Mouse (Mus musculus): ENCODE results near the gene Rpl18. TPM values are rescaled to one million over a fixed set of nuclear protein-coding genes. Genes with fewer than 3 reads are reported as not detected.

The Rpl18 gene
- polyA plus RNA-seq, 1 experiment from 2014 or later, result 743 TPM

DNA sequence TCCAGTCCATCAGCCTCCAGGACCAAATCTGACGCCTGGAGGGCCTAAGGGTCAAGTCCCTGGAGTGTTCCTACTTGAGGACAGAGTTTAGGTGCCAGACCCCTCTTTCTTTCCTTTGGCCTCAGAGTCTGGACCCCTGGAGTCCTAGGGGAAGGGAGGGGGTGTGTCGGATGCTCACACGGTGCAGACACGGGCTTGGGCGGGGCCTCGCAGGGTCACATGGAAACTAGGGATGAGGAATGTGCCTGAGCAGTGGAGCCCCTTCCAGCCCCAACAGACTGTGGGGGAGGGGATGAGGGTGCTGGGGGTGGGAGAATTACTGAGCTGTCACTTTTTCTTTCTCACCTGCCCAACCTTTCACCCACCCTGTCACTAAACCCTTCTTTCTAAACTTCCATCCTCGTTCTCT is 9.4 kb upstream of the Rpl18 start:
- no peaks in the 10 kb centered on the region for H3K27me3 ChIP-seq (ENCODE audit: control insufficient read depth, insufficient read depth, low read length)
- peak overlapping the region; percentile 66 to 74 for H3K4me3 ChIP-seq (ENCODE audit: control insufficient read depth in 1 of 2, insufficient read depth in 1 of 2, low read depth in 1 of 2, low read length in 2 of 2)
- peak overlapping the region; percentile 96 for H3K4me2 ChIP-seq (ENCODE audit: low read length)
- 0% methylated on average over 7 of the region's 7 CpGs for WGBS
- peak overlapping the region; percentile 93 for H3K9ac ChIP-seq (ENCODE audit: low read length)
- peaks cover 26 to 41% of the 10 kb centered on the region in 2 experiments for H3K4me1 ChIP-seq (ENCODE audit: control insufficient read depth in 2 of 2, insufficient read depth in 2 of 2, low read length in 2 of 2)
- H3K36me3 ChIP-seq (ENCODE audit: control insufficient read depth, insufficient read depth, low read length), result peaks cover 14% of the 10 kb centered on the region
- ATAC-seq (ENCODE audit: insufficient number of reproducible peaks, insufficient read depth, low FRiP score, low read depth), result peak; percentile 22; the same call in 1 of the 2 replicates
- H3K27ac ChIP-seq (replicated peaks in 1 of 2; ENCODE audit: control insufficient read depth in 1 of 2, insufficient read depth in 1 of 2, low read depth in 2 of 2, low read length in 2 of 2), result peak overlapping the region; percentile 70 to 93
- no peaks in the 10 kb centered on the region for H3K9me3 ChIP-seq (ENCODE audit: control insufficient read depth, low read length)

- no peaks in the 10 kb centered on the region for H3K9me3 ChIP-seq (ENCODE audit: control insufficient read depth, low read length)
- peaks cover 23% of the 10 kb centered on the region for H3K36me3 ChIP-seq (ENCODE audit: control insufficient read depth, insufficient read depth, low read length)
- H3K4me3 ChIP-seq (ENCODE audit: control insufficient read depth in 1 of 2, insufficient read depth in 1 of 2, low read depth in 1 of 2, low read length in 2 of 2), result peak overlapping the region; percentile 66 to 74
- no peaks in the 10 kb centered on the region for H3K27me3 ChIP-seq (ENCODE audit: control insufficient read depth, insufficient read depth, low read length)
- peak overlapping the region; percentile 70 to 93 for H3K27ac ChIP-seq (replicated peaks in 1 of 2; ENCODE audit: control insufficient read depth in 1 of 2, insufficient read depth in 1 of 2, low read depth in 2 of 2, low read length in 2 of 2)
- ATAC-seq (ENCODE audit: insufficient number of reproducible peaks, insufficient read depth, low FRiP score, low read depth), result 0 out of 2 replicates have a peak, but pooled peaks have one; percentile 4
- peaks cover 21 to 41% of the 10 kb centered on the region in 2 experiments for H3K4me1 ChIP-seq (ENCODE audit: control insufficient read depth in 2 of 2, insufficient read depth in 2 of 2, low read length in 2 of 2)
- WGBS, result under 1% methylated on average over 45 of the region's 45 CpGs
- H3K4me2 ChIP-seq (ENCODE audit: low read length), result peak overlapping the region; percentile 96
- H3K9ac ChIP-seq (ENCODE audit: low read length), result peak overlapping the region; percentile 93
Measured at GRCm38 (mm10) chr7:45706721-45707241, 8.5 kb upstream of the Rpl18 start.

- WGBS, result under 1% methylated on average over 27 of the region's 27 CpGs
- Histone ChIP-seq H3K9ac (ENCODE audit: low read length) (peak overlapping the region; percentile 55), H3K9me3 (ENCODE audit: control insufficient read depth, low read length) (no peaks in the 10 kb centered on the region), H3K4me2 (ENCODE audit: low read length) (peak overlapping the region; percentile 96), H3K4me1 (ENCODE audit: control insufficient read depth in 2 of 2, insufficient read depth in 2 of 2, low read length in 2 of 2) (peaks cover 21 to 41% of the 10 kb centered on the region in 2 experiments), H3K36me3 (ENCODE audit: control insufficient read depth, insufficient read depth, low read length) (peaks cover 29% of the 10 kb centered on the region), H3K27ac (replicated peaks in 1 of 2; ENCODE audit: control insufficient read depth in 1 of 2, insufficient read depth in 1 of 2, low read depth in 2 of 2, low read length in 2 of 2) (peak overlapping the region; percentile 63 to 93), H3K4me3 (ENCODE audit: control insufficient read depth in 1 of 2, insufficient read depth in 1 of 2, low read depth in 1 of 2, low read length in 2 of 2) (peak overlapping the region; percentile 66 to 74), H3K27me3 (ENCODE audit: control insufficient read depth, insufficient read depth, low read length) (no peaks in the 10 kb centered on the region)
- ATAC-seq (ENCODE audit: insufficient number of reproducible peaks, insufficient read depth, low FRiP score, low read depth), result 0 out of 2 replicates have a peak, but pooled peaks have one; percentile 7
Measured at GRCm38 (mm10) chr7:45707375-45707967, 7.8 kb upstream of the Rpl18 start.

DNA sequence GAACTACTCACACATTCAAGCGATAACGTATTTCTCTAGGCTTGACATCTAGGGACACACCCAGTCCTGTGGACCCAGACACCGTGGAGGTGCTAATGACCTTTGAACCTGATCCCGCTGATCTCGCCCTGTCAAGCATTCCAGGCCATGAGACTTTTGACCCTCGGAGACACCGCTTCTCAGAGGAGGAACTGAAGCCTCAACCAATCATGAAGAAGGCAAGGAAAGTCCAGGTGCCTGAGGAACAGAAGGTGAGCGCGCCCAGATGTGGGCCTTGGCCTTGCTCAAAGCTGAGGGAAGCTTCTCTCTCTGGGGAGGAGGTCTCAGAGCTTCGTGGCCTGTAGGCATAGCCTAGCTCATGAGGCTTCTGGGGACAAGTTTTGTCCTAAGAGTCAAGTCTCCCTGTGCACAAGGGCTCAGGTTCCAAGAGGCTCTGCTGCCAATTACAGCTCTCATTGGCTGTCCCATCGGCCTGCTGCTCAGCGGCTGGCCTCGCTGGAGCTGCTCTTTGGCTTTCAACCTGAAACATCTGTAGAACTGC is 7.0 kb upstream of the Rpl18 start:
- no peak overlapping the region for H3K27ac ChIP-seq (replicated peaks in 1 of 2; ENCODE audit: control insufficient read depth in 1 of 2, insufficient read depth in 1 of 2, low read depth in 2 of 2, low read length in 2 of 2)

GRCm38 (mm10) chr7:45709036-45709435 is 6.2 kb upstream of the Rpl18 start:
- peaks cover 44% of the 10 kb centered on the region for H3K36me3 ChIP-seq (ENCODE audit: control insufficient read depth, insufficient read depth, low read length)
- 42% methylated on average over 6 of the region's 6 CpGs for WGBS
- H3K4me3 ChIP-seq (ENCODE audit: control insufficient read depth in 1 of 2, insufficient read depth in 1 of 2, low read depth in 1 of 2, low read length in 2 of 2), result no peak overlapping the region
- H3K4me2 ChIP-seq (ENCODE audit: low read length), result no peak overlapping the region
- H3K27me3 ChIP-seq (ENCODE audit: control insufficient read depth, insufficient read depth, low read length), result no peaks in the 10 kb centered on the region
- peaks cover 16 to 32% of the 10 kb centered on the region in 2 experiments for H3K4me1 ChIP-seq (ENCODE audit: control insufficient read depth in 2 of 2, insufficient read depth in 2 of 2, low read length in 2 of 2)
- H3K27ac ChIP-seq (replicated peaks in 1 of 2; ENCODE audit: control insufficient read depth in 1 of 2, insufficient read depth in 1 of 2, low read depth in 2 of 2, low read length in 2 of 2), result no peak overlapping the region
- no peak overlapping the region for H3K9ac ChIP-seq (ENCODE audit: low read length)
- no peaks in the 10 kb centered on the region for H3K9me3 ChIP-seq (ENCODE audit: control insufficient read depth, low read length)
- ATAC-seq (ENCODE audit: insufficient number of reproducible peaks, insufficient read depth, low FRiP score, low read depth), result no peak

More for the DNA sequence above, 7.0 kb upstream of the Rpl18 start:
- 0 out of 4 replicates have a peak overlapping the region, but pooled peaks of 1 of the 2 experiments have one; percentile 74 for H3K4me3 ChIP-seq (ENCODE audit: control insufficient read depth in 1 of 2, insufficient read depth in 1 of 2, low read depth in 1 of 2, low read length in 2 of 2)
- peaks cover 38% of the 10 kb centered on the region for H3K36me3 ChIP-seq (ENCODE audit: control insufficient read depth, insufficient read depth, low read length)
- peaks cover 21 to 38% of the 10 kb centered on the region in 2 experiments for H3K4me1 ChIP-seq (ENCODE audit: control insufficient read depth in 2 of 2, insufficient read depth in 2 of 2, low read length in 2 of 2)
- peak overlapping the region; percentile 96 for H3K4me2 ChIP-seq (ENCODE audit: low read length)
- H3K9ac ChIP-seq (ENCODE audit: low read length), result 0 out of 2 replicates have a peak overlapping the region, but pooled peaks have one; percentile 14
- ATAC-seq (ENCODE audit: insufficient number of reproducible peaks, insufficient read depth, low FRiP score, low read depth), result no peak
- no peaks in the 10 kb centered on the region for H3K9me3 ChIP-seq (ENCODE audit: control insufficient read depth, low read length)
- WGBS, result 46% methylated on average over 13 of the region's 13 CpGs
- no peaks in the 10 kb centered on the region for H3K27me3 ChIP-seq (ENCODE audit: control insufficient read depth, insufficient read depth, low read length)

- H3K9ac ChIP-seq (ENCODE audit: low read length), result no peak overlapping the region
Measured at GRCm38 (mm10) chr7:45709677-45710355, 5.4 kb upstream of the Rpl18 start.

GRCm38 (mm10) chr7:45710477-45711191 is 4.6 kb upstream of the Rpl18 start:
- Histone ChIP-seq H3K4me3 (ENCODE audit: control insufficient read depth in 1 of 2, insufficient read depth in 1 of 2, low read depth in 1 of 2, low read length in 2 of 2) (no peak overlapping the region), H3K36me3 (ENCODE audit: control insufficient read depth, insufficient read depth, low read length) (peaks cover 45% of the 10 kb centered on the region), H3K4me1 (ENCODE audit: control insufficient read depth in 2 of 2, insufficient read depth in 2 of 2, low read length in 2 of 2) (peaks cover 19 to 38% of the 10 kb centered on the region in 2 experiments), H3K27me3 (ENCODE audit: control insufficient read depth, insufficient read depth, low read length) (no peaks in the 10 kb centered on the region), H3K27ac (replicated peaks in 1 of 2; ENCODE audit: control insufficient read depth in 1 of 2, insufficient read depth in 1 of 2, low read depth in 2 of 2, low read length in 2 of 2) (no peak overlapping the region), H3K9ac (ENCODE audit: low read length) (no peak overlapping the region), H3K9me3 (ENCODE audit: control insufficient read depth, low read length) (no peaks in the 10 kb centered on the region), H3K4me2 (ENCODE audit: low read length) (no peak overlapping the region)
- WGBS, result 89% methylated on average over 20 of the region's 20 CpGs
- no peak for ATAC-seq (ENCODE audit: insufficient number of reproducible peaks, insufficient read depth, low FRiP score, low read depth)

More at GRCm38 (mm10) chr7:45709677-45710355, 5.4 kb upstream of the Rpl18 start:
- WGBS, result 74% methylated on average over 14 of the region's 14 CpGs
- Histone ChIP-seq H3K4me3 (ENCODE audit: control insufficient read depth in 1 of 2, insufficient read depth in 1 of 2, low read depth in 1 of 2, low read length in 2 of 2) (no peak overlapping the region), H3K4me1 (ENCODE audit: control insufficient read depth in 2 of 2, insufficient read depth in 2 of 2, low read length in 2 of 2) (peaks cover 17 to 38% of the 10 kb centered on the region in 2 experiments), H3K4me2 (ENCODE audit: low read length) (no peak overlapping the region), H3K9me3 (ENCODE audit: control insufficient read depth, low read length) (no peaks in the 10 kb centered on the region), H3K27ac (replicated peaks in 1 of 2; ENCODE audit: control insufficient read depth in 1 of 2, insufficient read depth in 1 of 2, low read depth in 2 of 2, low read length in 2 of 2) (no peak overlapping the region), H3K27me3 (ENCODE audit: control insufficient read depth, insufficient read depth, low read length) (no peaks in the 10 kb centered on the region), H3K36me3 (ENCODE audit: control insufficient read depth, insufficient read depth, low read length) (peaks cover 45% of the 10 kb centered on the region)
- ATAC-seq (ENCODE audit: insufficient number of reproducible peaks, insufficient read depth, low FRiP score, low read depth), result no peak
